Mouse (Mus musculus): ENCODE measurements around the gene Cyb5b. TPM values are rescaled to one million over a fixed set of nuclear protein-coding genes. Genes with fewer than 3 reads are reported as not detected.
"Not testable (repeated sequence)": the region's sequence is repeated elsewhere in the genome, so short reads cannot be mapped to it uniquely, and the experiment has no call there.

Gene Cyb5b
- polyA plus RNA-seq (2015; fragmentation: Nextera tagmentation; extraction: Ambion mirVana) = 109 and 116 TPM in 2 replicates

DNA sequence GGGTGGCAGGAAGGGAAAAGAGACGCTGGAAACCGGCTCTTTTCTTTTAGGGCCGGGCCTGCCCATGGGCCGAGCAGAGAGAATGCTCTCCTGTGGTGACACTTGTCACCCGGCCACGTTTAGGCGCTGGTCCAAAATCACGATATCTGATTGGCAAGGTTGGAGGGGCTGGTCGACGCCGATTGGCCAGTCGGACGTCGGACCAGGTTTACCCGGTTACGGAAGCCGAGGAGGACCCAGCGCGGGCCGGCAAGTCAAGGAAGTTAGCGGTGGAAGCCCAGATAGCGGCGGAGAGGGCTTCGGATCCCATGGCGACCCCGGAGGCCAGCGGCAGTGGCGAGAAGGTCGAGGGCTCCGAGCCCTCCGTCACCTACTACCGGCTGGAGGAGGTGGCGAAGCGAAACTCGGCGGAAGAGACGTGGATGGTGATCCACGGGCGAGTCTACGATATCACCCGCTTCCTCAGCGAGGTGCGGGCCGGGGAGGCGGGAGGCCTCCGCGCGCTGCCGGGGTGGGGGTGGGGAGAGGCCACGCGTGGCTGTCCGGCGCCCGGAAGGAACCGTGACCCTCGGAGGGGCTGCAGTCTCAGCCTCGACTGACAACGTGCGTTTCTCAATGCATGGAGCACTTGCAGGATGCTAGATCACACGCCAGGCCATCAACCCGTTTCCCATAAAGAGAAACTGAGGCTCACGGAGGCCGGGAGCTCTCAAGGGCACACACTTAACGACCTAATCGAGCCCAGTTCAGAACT lies at the start of gene Cyb5b:
Gene Cyb5b (plus strand): TSS at position 237 of the 754 bp plus-strand sequence.
- WGBS = 1% methylated on average over 64 of the region's 65 CpGs
- H3K27ac ChIP-seq = peak within 1 kb of the TSS; percentile 88
- H3K9ac ChIP-seq = peak within 1 kb of the TSS; percentile 94
- H3K27me3 ChIP-seq (replicated peaks) = no peaks in the 10 kb centered on the region
- ATAC-seq (replicated peaks) = peak; percentile 98
- peak within 1 kb of the TSS; percentile 92 for H3K4me3 ChIP-seq
- no peaks in the 10 kb centered on the region for H3K9me3 ChIP-seq
- H3K4me1 ChIP-seq = peaks cover 12% of the 10 kb centered on the region
- H3K4me2 ChIP-seq = peak within 1 kb of the TSS; percentile 80
- H3K36me3 ChIP-seq (replicated peaks) = peaks cover 10% of the 10 kb centered on the region; the same call in 1 of the 2 replicates

DNA sequence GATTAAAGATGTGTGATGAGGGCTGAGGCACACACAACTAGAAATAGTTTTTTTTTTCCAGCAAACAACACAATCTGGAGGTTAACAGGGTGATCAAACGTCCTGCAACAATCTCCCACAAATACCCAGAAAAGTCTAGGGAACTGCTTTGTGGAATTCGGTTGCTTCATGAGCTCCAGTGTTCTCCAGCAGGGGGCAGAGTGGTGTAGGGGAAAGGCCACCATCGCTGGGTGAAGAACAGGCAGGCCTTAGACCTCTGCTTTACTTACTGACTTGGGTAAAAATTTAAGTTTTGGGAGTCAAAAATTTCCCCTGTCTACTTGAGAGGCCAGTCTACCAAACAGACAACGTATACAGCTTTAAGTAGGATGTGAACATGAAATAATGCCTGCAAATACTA lies 45.9 kb upstream of the Cyb5b start:
- no peak for ATAC-seq (replicated peaks)

DNA sequence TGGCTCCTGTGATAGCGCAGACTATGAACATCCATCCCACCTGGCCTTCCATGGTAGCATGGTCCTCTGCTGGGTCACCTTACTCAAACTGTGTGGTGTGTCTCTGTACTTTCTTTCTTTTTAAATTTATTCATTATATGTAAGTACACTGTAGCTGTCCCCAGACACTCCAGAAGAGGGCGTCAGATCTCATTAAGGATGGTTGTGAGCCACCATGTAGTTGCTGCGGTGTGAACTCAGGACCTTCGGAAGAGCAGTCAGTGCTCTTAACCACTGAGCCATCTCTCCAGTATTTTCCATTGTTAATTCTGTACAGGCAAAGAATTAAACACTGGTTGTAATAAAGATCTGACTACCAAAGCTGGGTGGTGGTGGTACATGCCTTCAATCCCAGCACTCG lies 42.4 kb upstream of the Cyb5b start:
- H3K9me3 ChIP-seq = not testable (repeated sequence)

More for the DNA sequence above, 45.9 kb upstream of the Cyb5b start:
- Histone ChIP-seq H3K4me1 (no peaks in the 10 kb centered on the region), H3K36me3 (replicated peaks) (no peaks in the 10 kb centered on the region), H3K27me3 (replicated peaks) (no peaks in the 10 kb centered on the region), H3K9me3 (no peaks in the 10 kb centered on the region), H3K4me3 (no peak overlapping the region), H3K4me2 (no peak overlapping the region), H3K9ac (no peak overlapping the region), H3K27ac (no peak overlapping the region)
- 10% methylated on average over 4 of the region's 4 CpGs for WGBS

DNA sequence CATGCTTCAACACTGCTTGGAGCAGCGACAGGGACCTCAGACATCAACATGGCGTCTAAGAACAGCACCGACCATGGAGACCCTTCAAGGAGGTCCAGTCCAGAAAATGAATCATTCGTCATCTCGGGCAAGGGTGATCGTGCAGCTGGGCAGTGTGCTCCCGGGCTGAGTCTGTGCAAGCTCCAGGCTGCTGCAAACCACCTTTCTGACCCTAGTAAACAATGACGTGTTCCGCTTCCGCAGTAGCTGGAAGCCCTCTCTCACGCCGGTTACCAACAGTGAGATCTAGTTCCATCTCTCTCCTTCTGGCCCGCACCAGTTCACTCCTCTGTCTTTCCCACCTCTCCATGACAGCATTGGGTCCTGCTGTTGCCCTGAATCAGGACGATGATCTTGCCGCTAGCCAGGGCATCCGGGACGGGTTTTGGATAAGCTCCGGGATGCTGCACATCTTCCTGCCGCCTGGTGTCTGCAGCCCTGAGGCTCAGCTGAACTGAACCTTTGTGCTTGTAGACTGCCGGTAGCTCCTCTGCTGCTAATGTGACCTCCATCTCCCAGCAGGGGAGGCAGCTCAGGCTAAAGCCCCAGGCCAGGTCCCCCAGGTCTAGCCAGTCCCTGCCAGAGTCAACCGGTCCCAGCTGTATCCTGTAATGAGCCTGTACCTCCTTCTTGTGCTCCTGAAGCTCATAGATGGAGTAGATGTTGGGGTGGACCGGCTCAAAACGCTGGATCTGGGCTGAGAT lies 41.3 kb upstream of the Cyb5b start:
- no peak overlapping the region for H3K9ac ChIP-seq
- H3K36me3 ChIP-seq (replicated peaks) = no peaks in the 10 kb centered on the region
- 76% methylated on average over 23 of the region's 23 CpGs for WGBS
- no peak overlapping the region for H3K4me3 ChIP-seq
- no peaks in the 10 kb centered on the region for H3K27me3 ChIP-seq (replicated peaks)
- 0 out of 2 replicates have a peak overlapping the region, but pooled peaks have one; percentile 3 for H3K4me2 ChIP-seq
- ATAC-seq (replicated peaks) = no peak
- peaks cover 4% of the 10 kb centered on the region for H3K4me1 ChIP-seq
- no peaks in the 10 kb centered on the region for H3K9me3 ChIP-seq
- no peak overlapping the region for H3K27ac ChIP-seq

More for the DNA sequence above, 42.4 kb upstream of the Cyb5b start:
- H3K4me2 ChIP-seq; H3K27ac ChIP-seq; H3K9ac ChIP-seq; H3K4me1 ChIP-seq; H3K27me3 ChIP-seq (replicated peaks); H3K4me3 ChIP-seq; ATAC-seq (replicated peaks); H3K36me3 ChIP-seq (replicated peaks): not testable (repeated sequence)
- WGBS = 91% methylated on average over 5 of the region's 5 CpGs

DNA sequence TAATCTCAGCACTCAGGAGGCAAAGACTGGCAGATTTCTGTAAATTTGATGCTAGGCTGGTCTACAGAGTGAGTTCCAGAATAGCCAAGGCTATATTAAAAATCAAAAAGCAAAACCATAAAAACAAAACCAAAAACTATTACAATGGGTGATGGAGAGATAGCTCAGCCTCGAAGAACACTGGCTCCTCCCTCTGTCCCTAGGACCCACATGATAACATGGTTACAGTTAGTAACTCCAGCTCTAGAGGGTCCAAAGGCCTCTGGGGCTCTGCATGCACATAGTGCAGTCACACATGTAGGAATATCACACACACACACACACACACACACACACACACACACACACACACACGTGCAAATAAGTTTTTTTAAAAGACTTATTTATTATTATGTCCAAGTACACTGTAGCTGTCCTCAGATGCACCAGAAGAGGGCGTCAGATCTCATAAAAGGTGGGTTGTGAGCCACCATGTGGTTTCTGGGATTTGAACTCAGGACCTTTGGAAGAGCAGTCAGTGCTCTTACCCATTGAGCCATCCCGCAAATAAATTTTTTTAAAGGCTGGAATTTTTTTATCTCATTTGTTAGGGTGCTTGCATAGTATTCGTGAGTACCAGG lies 40.5 kb upstream of the Cyb5b start:
- H3K27ac ChIP-seq = no peak overlapping the region
- no peak for ATAC-seq (replicated peaks)
- H3K4me1 ChIP-seq = peaks cover 6% of the 10 kb centered on the region
- H3K4me3 ChIP-seq = no peak overlapping the region
- H3K36me3 ChIP-seq (replicated peaks) = no peaks in the 10 kb centered on the region
- H3K9ac ChIP-seq = no peak overlapping the region
- 88% methylated on average over 5 of the region's 5 CpGs for WGBS
- no peaks in the 10 kb centered on the region for H3K9me3 ChIP-seq
- no peaks in the 10 kb centered on the region for H3K27me3 ChIP-seq (replicated peaks)
- no peak overlapping the region for H3K4me2 ChIP-seq

DNA sequence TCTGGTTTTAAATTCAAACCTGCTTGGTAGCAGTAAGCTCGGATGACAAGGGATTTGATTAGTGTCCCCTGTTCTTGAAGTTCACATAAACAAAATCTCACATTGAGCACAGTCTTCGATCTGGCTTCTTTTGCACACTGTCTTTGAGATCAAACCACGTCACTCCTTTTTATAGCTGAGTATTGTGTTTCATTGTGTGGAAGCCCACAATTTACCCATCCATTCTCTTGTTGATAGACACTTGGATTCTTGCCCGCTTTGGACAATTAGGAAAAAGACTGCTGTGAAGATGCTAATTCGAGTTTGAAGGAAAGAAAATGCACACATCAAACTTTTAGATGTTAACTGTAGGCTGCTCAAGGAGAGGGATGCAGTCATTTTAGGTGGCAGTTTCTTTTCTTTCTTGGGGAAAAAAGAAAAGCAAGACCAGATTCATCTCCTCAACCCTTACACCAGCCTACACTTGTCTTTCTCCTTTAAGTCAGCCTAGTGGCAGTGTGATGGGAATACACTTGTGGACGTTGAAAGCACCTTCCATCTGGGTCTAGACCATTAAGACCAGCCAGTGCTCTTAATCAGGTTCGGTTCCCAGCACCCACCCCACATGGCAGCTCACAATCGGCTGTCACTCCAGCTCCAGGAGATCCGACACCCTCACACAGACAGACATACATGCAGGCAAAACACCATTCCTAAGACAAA lies 39.7 kb upstream of the Cyb5b start:
- 66% methylated on average over 9 of the region's 9 CpGs for WGBS
- H3K9ac ChIP-seq = no peak overlapping the region
- no peaks in the 10 kb centered on the region for H3K9me3 ChIP-seq
- H3K36me3 ChIP-seq (replicated peaks) = no peaks in the 10 kb centered on the region
- H3K4me2 ChIP-seq = no peak overlapping the region
- no peak for ATAC-seq (replicated peaks)
- peaks cover 6% of the 10 kb centered on the region for H3K4me1 ChIP-seq
- H3K27me3 ChIP-seq (replicated peaks) = no peaks in the 10 kb centered on the region
- H3K27ac ChIP-seq = no peak overlapping the region
- H3K4me3 ChIP-seq = no peak overlapping the region

DNA sequence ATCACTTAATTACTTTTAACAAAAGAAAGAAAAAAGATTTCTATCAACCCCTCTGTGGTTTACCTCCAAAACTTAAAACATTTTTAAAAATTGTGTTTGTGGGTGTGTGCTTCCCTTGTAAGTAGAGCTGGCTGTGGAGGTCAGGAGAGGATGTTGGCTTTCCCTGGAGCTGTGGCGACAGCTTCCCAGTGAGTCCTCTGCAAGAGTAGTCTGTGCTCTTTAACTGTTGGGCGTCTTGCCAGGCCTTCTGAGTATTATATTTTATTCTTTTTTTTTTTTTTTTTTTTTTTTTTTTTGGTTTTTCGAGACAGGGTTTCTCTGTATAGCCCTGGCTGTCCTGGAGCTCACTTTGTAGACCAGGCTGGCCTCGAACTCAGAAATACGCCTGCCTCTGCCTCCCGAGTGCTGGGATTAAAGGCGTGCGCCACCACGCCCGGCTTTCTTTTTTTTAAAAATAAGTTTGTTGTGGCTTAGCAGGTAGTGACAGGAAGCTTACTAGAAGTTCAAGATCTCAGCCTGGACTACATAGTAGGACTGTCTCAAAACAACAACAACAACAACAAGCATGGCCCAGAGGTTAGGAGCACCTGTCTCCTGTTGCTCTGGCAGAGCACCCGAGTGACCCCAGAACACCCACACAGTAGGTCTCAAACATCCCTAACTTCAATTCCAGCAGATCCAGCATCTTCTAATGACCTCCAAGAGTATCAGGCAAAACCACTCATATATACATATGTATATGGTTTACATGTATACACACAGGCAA lies 38.9 kb upstream of the Cyb5b start:
- H3K27me3 ChIP-seq (replicated peaks) = no peaks in the 10 kb centered on the region
- 89% methylated on average over 10 of the region's 11 CpGs for WGBS
- peaks cover 8% of the 10 kb centered on the region for H3K4me1 ChIP-seq
- H3K4me3 ChIP-seq = no peak overlapping the region
- ATAC-seq (replicated peaks) = no peak
- no peak overlapping the region for H3K4me2 ChIP-seq
- no peaks in the 10 kb centered on the region for H3K36me3 ChIP-seq (replicated peaks)
- no peak overlapping the region for H3K27ac ChIP-seq
- H3K9me3 ChIP-seq = no peaks in the 10 kb centered on the region
- H3K9ac ChIP-seq = no peak overlapping the region

DNA sequence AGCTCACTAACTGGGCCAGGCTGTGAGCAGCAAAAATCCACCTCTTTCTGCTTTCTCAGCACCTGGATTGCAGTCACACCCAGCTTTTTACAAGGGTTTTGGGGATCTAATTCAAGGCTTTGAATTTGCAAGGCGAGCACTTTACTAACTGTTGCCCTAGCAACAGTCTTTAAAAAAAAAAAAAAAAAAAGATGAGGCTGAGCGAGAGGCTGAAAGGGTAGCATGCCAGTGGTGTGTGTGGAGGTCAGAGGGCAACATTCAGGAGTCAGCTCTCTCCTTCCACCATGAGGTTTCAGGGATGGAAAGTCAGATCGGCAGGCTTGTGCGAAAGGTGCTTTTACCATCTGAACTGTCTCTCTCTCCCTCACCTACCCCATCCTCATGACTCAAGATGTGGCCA lies 37.2 kb upstream of the Cyb5b start:
- Histone ChIP-seq H3K9ac (no peak overlapping the region), H3K36me3 (replicated peaks) (no peaks in the 10 kb centered on the region), H3K27me3 (replicated peaks) (no peaks in the 10 kb centered on the region), H3K4me3 (no peak overlapping the region), H3K9me3 (no peaks in the 10 kb centered on the region), H3K27ac (no peak overlapping the region), H3K4me2 (no peak overlapping the region), H3K4me1 (peaks cover 8% of the 10 kb centered on the region)
- no peak for ATAC-seq (replicated peaks)
- WGBS = 51% methylated on average over 4 of the region's 4 CpGs

DNA sequence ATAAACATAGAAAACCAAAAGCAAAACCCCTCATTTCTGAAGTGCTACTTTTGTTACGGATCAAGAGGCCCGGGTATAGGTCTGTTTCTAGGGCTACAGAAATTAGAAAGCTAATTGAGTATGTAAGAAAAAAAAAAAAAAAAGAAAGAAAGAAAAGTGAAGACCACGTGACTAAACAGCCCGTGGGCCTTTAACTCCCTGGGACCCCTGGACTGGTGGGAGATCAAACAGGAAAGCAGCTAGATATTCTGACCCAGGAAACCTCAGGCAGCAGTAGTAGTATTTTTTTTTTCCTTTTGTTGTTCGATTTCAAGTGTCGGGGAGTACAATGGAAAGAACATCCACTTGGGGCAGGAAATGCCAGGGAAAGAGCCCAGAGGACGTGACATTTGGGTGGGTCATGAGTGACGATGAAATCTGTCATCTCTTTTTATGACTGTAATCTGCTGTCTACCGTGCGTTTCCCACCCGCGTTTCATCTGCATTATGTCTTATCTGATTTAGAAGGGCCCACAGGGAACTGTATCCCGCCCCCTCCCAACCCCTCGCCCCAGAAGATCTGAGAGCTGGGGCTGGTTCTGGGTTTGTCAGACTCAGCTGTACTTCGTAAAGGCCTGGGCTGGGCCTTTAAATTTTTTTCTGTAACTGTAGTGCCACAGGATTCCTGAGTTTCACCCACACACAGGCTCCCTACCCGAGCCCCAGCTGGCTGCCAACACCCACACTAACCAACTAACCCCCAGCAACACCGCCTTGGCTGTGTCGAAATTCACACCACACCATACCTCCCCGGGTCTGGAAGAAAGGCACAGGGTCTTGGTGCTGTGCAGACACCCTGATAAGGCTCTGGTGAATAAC lies 36.1 kb upstream of the Cyb5b start:
- no peak overlapping the region for H3K27ac ChIP-seq
- peaks cover 8% of the 10 kb centered on the region for H3K4me1 ChIP-seq
- H3K4me3 ChIP-seq = no peak overlapping the region
- H3K4me2 ChIP-seq = no peak overlapping the region
- H3K9me3 ChIP-seq = no peaks in the 10 kb centered on the region
- no peak overlapping the region for H3K9ac ChIP-seq
- no peaks in the 10 kb centered on the region for H3K36me3 ChIP-seq (replicated peaks)
- 63% methylated on average over 19 of the region's 19 CpGs for WGBS
- ATAC-seq (replicated peaks) = no peak
- no peaks in the 10 kb centered on the region for H3K27me3 ChIP-seq (replicated peaks)

DNA sequence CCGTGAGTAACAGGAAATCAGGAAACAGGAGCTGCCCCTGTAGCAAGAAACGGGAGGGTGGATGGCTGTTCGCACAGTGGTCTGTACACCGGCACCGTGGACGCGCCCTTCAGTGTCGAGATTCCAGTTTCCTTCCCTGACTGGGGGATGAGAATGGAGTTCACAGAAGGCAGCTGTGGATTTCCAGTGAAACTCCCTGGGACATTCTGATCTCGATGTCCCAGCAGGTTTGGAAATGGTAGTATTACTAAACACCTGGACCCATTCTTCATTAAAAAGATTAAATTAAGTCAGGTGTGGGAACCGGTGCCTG lies 35.5 kb upstream of the Cyb5b start:
- peaks cover 8% of the 10 kb centered on the region for H3K4me1 ChIP-seq
- no peaks in the 10 kb centered on the region for H3K36me3 ChIP-seq (replicated peaks)
- no peak overlapping the region for H3K27ac ChIP-seq
- no peaks in the 10 kb centered on the region for H3K27me3 ChIP-seq (replicated peaks)
- no peak for ATAC-seq (replicated peaks)
- WGBS = 85% methylated on average over 10 of the region's 10 CpGs
- no peak overlapping the region for H3K4me3 ChIP-seq
- no peak overlapping the region for H3K4me2 ChIP-seq
- H3K9ac ChIP-seq = no peak overlapping the region
- H3K9me3 ChIP-seq = no peaks in the 10 kb centered on the region

DNA sequence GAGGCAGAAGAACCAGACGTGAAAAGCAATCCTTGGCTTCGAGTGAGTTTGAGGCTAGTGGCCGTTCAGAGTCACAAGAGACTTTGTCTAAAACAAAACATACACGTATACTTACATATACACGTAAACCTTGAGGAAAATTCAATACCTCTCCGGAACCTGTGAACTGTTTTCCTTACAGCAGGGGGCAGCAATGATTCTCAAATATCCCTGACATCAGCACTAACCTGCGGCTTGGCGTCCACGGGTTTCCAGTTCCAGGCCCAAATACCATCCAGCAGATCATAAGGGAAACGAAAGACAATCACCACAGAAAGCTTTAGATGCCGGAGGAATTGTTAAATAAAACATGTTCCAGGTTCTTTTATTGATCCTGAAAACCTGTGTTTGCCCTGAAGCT lies 34.4 kb upstream of the Cyb5b start:
- Histone ChIP-seq H3K27me3 (replicated peaks) (no peaks in the 10 kb centered on the region), H3K9ac (no peak overlapping the region), H3K27ac (no peak overlapping the region), H3K4me2 (no peak overlapping the region), H3K4me1 (peaks cover 8% of the 10 kb centered on the region), H3K9me3 (no peaks in the 10 kb centered on the region), H3K36me3 (replicated peaks) (no peaks in the 10 kb centered on the region), H3K4me3 (no peak overlapping the region)
- whole genome bisulfite sequencing = 10% methylated on average over 11 of the region's 11 CpGs
- ATAC-seq (replicated peaks) = no peak
